Mouse (Mus musculus) right cerebral cortex, adult 2 months (tissue): ENCODE measurements at regions not wholly inside any gene's neighbourhood (a gene's known extent, or its start where the extent isn't known, plus 50 kb on each side); places are given as distances from the start of the nearest gene placed in this dataset.

Experiments
- DNase-seq, 2 experiments: peaks; one replicate each; pipeline ENCODE4 v3.0.0; 2021 to 2022; ENCODE audit warnings: low spot score in 2 of 2

DNA sequence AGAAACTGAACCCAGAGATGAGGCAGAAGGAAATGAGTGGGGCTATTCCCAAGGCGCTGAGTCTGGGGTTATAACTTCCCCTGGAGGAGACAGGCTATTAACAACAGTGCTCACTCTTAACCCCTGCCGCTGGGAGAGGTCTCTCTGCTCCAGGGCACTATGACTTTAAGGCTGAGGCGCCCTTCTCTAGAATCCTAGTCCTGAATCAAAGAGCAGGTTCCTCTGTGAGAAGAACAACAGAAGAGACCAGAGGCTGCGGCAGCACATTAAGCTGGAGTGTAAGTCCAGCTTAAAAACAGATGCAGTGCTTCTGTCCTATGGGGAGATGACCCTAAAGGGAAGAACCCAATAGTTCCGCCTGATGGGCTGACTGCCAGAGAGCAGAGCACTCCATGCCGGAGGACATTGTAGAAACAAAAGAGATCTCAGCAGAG lies 173.4 kb upstream of the Klf7 start:
- DNase-seq, result no peak

DNA sequence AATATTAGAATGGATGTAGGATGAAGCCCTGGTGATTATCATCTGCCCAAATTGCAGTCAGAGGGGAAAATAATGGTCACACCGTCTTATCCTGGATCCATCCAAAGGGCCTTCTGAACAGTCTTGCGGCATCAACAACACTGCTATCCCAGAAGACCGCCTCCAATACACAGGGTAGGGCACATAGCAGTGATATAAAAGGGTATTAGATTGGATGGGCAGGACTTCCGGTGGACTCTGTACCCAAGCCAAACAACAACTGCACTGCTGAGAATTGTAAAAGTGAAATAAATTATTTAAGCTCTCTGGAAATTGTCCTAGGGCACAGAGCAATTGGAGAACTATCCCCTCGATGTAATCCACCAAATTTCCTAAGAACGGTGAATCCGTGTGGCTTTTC lies 173.0 kb upstream of the Klf7 start:
- DNase-seq, result no peak

DNA sequence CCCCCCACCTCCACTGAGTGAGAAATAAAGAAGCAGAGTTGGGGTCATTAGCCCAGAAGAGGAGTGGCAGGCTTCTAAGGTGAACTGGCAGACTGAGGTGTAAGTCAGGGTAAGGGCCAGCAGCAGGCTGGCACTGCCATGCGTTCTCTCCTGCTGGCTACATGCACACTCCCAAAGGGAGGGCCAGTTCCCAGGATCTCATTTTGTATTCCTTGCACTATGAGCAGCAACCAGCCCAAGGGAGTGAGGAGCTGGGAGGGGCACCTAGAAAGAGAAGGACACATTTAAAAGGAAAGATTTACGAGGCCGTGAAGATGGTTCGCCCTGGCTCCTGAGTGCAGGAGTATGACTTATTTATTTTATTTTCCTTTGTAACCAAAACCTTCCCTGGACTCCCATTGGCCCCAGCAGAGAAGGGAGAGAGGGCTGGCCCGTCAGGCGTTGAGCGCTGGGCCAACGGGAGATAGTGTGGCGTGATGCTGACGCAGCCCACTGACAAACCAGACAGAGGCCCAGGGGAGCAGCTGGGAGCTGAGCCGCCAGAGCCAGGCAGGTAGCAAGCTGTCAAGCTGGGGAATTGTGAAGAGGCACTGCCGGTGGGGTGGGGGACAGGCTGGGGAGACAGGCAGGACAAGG lies 166.8 kb upstream of the Klf7 start:
- peak; percentile 28 to 30 for DNase-seq

DNA sequence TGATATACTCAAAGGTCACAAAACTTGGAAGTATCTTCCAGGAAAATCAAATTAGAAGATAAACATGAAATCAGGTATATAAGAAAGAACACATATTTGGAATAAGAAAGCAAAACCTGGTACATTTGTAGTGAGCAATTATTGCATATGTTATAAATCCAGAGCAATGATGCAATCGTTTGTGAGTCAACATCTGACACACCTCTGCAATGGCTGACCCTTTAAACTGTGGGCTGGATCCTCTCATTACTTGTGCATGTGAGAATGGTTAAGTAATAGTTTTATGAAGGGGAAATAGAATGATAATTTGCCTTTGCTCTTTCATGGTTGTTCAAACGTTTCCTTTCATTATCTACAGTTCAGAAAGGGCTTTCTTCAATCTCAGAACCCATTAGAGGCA lies 165.0 kb upstream of the Klf7 start:
- DNase-seq, result no peak

DNA sequence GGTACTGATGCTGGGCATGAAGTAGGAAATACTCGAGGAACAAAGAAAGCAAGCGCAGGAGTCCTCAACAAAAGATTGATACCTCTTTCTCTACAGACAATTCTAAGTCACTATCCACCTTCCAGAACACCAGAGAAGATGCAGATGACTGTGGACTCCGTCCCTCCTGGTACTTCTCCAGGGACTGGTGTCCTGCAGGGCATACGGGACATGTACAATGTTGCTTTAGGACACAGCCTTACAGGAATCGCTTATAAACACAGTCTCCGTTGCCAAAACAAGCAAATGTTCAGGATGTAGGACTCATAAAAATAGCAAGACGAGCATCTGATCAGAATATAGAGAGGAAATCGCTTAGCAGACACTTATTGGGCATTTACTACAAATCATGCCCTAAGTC lies 162.6 kb upstream of the Klf7 start:
- DNase-seq, result no peak

DNA sequence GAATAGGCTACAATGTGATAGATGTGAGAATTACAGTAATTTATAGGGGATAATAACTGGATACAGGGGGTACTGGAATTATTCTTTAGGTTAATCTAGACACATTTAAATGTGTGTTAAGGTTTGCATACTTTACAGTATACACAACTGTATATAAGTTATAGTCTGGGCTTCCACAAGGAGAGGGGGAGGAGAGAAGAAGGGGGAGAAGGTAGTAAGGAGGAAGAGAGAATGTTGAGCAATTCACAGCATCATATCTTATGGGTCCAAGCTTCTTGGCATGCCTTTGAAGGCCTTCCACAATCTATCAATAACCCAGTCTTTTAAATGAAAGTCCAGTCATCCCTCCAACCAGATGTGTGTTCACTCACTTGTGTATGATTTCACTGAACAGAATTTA lies 153.8 kb upstream of the Klf7 start:
- no peak for DNase-seq

DNA sequence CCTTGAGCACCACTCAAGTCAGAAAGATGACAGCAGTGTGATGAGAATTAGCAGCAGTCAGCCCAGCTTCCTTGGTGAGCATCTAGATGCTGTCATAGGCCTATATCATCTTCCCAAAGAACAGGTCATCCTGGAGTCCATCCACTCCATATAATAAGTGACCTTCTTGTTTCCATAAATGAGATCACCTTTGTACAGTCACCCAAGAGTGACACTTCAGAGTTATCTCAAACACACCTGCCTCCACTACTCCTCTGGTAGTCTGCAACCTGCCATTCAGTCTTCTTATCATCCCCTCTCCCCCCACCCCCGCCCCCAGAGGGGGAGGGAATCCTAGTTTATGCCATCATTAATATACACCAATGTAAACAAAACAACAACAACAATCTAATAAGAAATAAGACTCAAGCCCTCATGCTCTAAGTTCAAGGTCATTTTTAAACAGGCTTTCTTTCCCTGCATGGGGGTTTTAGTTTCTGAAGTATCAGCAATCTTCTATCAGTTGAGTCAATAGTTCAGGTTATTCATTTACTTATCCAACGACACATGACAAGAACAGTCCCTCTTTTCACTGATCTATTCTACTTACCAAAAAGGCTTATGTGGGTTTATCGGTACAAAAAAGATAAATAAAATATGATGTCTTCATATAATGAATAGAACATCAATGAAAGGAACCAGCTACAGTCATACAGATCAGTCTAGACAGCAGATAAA lies 153.2 kb upstream of the Klf7 start:
- no peak for DNase-seq

DNA sequence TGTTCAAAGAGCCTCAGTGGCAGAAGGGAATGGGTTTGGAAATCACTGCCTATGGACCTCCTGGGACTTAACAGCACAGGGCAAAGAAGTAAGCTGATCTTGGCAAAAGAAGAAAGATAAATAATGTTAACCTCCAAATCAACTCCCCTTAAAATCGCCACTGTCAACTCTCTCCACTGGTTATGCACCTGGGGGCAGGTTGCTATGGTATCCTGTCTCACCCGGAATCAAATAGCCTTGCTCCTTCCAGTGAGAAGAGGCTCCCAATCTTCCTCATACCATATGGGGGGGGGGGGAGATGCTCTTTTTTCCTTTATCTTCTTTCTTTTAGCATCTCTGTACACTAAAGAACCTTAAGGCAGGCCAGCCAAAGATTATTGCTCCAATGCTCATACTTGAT lies 135.2 kb upstream of the Klf7 start:
- no peak for DNase-seq

DNA sequence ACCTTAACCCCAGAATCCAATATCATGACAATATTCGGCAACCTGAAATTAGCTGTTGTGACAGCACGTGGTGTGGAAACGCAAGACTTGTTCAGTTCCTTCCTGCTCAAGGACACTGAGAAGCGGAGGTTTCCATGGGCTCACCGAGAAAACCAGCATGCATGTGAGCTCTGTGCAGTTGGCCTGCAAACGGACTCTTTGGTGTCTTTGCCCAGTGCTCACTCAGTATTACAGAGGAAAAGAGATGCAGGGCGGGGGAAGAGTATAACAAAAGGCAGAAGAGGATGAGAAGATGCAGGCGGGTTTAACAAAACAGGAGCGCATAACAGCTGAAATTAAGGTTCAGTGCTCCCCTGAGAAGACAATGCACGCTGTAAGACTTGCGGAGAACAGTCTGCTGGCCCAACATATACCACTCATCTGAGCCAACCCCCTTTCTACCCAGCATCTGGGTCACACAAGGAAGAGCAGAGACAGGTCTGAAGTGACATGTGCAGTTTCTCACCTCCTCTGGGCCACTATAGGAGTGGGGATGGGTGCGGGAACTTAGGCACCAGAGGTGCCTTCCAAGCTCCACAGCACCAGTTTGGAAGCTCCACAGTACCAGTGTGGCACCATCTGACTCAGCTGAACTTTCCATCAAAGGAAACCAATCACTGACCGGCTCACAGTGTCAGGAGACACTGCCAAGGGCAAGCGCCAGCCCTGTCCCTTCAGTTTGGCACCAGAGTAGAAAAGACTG lies 133.6 kb upstream of the Klf7 start:
- DNase-seq, result peak in 1 of 2 experiments; percentile 7

DNA sequence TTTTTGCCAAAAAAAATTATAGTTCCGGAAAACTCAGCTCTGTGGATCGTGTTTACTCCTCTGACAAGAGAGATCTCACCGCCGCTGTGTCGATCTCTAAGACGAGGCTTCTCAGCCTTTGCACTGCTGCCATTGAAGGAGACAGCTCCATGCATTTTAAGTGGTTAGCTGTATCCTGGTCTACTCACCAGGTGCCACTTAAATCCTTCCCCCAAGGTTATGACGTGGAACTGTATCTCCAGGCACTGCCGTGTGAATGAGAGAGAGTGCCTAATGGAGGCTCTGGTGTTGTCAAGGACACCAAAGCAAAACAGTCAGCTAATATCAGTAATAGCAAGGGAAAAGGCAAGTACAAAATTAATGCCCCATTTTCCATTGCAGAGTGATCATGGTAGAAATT lies 132.6 kb upstream of the Klf7 start:
- no peak for DNase-seq

DNA sequence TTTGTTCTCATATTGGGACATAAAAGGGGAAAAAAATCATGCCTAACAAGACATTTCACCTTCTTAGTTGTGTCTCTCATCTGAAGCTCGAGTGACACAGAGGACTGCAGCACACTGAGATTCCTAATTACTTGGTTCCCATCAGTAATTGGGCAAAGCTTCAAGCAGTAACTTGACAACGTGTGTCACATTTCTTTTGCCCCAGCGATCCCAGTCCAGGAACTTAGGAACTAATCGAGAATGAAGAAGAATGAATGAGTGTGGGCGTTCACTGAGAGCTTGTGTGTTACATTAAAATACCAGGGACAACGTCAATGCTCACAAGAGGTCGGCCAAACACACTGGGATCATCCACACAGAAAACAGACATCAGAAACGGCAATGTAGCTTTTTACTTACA lies 131.9 kb upstream of the Klf7 start:
- no peak for DNase-seq

DNA sequence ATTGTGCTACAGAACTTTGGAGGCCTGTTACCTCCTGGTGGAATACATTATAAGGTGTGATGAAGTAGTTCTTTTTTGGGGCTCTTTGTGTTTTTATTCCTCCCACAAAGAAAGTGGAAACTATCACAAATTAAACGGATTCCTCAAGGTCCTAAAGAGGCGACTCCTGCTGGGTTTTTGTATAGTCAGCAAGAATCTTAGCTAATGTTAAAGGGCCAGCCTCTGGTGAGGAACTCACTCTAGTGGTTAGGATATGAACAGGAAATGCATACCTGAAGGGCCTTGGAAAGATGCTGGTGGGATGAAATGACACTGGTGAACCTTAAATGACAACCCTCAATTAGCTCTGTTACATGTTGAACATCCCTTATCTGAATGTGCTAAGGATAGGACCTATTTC lies 120.3 kb upstream of the Klf7 start:
- DNase-seq, result no peak

DNA sequence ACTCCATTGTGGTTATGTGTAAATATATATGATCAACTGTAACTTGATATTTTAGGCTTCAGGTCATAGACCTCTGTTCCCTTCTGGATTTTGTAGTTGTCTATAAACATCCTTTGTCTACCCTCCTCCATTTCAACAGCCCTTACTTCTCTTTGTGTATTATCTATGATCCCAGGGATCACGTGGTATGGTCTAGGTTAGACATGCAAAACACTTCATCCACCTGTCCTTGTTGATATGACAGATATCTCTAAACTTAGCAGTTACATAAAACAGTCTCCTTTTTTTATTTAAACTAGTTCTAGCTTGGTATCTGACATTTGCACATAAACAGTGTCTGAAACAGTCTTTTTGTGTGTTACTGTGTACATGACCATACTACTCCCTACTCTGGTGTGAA lies 107.6 kb upstream of the Klf7 start:
- DNase-seq, result no peak

DNA sequence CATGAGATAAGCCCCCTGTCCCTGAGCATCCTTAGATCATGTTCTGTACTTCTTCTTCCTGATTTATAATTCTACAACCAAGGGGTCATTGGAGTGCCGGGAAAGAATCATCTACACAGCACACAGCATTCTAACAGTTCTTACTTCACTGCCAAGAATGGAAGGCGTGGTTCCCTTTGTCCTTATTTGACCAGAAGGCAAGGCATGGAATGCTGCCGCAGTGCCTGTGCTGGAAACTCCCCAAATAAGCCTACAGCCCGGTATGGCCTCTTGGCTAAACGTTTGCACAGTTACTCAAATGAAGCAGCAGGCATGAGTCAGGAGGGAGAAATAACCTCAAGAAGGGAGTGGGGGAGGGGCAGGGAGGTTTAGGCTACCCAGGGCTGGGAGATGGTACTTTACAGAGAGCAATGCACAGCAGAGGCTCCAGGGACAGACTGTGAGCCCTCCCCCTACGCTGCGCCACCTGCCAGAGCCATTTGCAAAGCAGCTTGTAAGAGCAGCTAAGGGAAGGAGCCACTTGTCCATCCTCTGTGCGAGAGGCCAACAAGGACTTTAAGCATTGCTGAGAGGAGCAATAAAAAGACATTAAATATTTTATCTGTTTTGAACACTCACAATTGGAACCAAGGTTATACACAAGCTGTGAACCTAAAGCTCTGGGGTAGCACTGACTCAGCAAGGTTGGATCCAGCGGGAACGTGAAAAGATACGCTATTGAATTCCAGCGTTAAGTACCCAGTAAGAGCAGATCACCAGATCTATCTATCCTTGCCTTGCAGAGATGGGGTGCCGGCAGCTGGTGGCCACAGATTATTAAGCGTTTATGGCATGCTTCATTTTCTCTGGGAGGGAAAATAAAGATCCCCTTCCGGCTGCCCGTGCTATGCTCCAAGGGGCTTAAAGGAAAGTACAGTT lies 104.2 kb upstream of the Klf7 start:
- peak; percentile 58 for DNase-seq

DNA sequence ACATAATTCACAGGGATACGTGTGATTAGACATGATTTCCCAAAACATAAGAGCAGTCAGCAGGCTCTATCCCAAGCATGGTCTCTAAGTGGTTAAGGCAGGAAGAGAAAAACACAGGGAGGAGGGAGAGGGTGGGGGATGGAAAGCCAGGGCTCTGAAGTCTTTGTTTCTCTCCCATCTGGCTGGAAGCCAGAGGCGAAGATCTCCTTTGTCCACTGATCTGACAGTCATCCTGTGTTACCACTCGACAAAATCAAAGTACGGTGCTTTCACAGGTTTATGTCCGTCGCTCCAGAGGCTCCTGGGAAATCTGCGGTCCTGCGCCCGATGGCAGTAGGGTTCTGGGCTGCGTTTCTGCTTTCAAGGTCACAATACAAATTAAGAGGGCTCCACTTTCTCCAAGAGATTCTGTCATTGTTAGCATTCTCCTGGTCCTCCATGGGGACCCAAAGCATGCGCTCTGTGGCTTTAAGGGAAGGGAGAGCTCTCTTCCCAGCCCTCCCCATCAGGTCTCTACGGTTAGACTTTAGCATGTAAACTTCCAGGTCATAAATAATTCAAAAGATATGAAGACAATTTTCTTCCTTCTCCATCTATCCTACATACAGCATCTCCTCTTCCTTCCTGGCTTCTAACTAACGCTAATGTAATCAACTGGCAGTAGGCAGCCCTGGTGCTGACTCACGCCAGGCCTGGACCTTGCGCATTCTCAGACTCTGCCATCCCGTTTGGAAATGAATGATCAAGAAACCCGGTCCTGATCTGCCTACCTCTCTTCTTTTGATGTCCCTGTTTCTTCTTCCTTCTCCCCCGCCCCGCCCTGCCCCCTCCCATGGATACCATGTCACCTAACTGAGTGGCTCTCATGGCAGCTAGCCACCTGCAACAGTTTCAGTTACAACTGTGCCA lies 102.0 kb upstream of the Klf7 start:
- DNase-seq, result no peak

DNA sequence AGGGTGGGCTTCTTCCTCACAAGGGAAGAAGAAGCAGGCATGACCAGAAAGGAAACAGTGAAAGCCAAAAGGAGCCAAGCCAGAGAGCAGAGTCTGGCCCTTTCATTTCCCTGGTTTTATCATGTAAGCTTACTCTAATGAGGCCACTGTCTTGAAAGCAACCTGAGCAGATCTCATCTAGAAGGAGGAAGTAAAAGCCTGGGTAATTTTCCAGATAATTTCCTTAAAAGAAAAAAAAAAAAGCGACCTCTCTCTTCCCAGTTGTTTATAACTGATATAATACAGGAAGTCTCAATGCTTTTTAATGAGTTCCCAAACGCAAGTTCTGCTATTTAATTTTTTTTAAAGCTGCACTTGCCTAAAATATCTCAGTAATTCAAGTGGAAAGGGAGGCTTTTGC lies 100.4 kb upstream of the Klf7 start:
- DNase-seq, result no peak

DNA sequence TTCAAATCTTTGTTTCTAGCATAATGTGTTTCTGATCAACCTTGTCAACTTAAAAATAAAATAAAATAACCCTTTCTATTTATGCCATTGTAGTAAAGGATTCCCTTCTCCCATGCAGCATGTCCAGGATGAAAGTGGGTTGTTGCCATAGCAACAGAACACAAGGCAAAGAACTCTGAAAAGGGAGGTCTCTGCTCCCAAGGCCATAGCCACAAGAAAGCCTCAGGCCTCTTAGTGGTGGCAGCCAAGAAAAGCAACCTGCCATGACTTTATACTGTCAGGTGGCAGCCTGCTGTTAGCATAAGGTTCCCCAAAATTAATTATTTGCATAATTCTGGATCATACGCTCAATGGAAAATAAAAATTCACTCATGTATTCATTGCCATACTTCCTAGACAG lies 98.4 kb upstream of the Klf7 start:
- no peak for DNase-seq

DNA sequence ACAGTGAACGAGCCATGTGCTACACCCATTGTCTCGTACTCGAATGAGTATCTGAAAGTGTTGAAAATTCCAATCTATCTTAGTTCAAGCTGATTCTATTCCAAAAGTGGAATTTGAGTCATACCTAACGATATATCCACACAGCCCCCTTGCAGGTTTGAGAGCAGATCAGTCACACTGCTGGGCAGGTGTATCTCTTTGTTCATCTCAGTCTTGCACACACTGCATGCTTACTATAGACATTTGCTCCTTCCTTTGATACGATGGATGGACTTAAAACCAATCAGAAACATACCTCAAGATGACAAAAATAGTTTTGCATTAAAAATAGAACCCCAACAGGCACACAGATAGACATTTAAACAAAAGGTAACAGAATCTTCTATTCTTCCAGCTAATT lies 98.0 kb upstream of the Klf7 start:
- no peak for DNase-seq

DNA sequence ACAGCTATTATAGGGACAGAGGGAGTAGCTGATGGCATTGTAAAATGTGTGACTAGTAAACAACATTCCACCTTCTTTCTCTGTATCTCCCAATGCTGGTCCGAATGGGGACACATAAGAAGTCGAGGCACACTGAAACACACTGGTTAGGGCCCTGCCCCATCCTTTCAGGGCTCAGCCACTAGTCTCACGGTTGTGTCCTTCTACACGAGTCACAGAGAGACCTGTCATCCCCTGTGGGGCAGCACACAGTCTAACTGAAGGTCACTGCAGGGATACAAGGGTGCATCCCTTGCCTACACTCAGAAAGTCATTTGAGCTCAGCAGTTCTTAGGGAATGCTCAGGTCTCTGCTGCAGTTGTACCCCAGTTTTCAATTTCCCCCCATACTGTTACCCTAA lies 93.6 kb upstream of the Klf7 start:
- no peak for DNase-seq

DNA sequence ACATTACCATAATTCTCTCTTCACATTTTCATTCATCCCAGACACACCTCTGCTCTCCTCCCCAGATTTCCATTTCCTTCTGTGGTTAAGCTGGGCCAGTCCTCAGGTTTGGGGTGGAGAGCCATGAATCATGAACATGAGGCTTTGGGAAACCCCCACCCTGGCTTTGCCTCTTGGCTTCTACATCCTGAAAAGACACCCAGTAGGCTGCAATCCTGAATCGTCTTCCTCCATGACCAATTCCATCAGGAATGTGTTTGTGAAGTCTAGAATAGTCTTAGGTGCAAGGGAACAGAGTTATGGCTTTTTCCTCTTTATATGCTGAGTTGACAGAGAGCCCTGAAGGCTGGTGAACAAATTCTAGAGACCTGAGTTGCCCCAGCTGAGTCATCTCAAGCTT lies 87.0 kb upstream of the Klf7 start:
- DNase-seq, result no peak
